Mouse (Mus musculus) forebrain, embryonic 14.5 days (tissue): ENCODE results near the gene Lmtk2. TPM values are rescaled to one million over a fixed set of nuclear protein-coding genes. Genes with fewer than 3 reads are reported as not detected.

Experiments used
- ATAC-seq: fragments of 200-750 bp; cut with Nextera tagmentation; 2 replicates; pipeline ENCODE4 v1.8.0; 2017; ENCODE audit warnings: mild to moderate bottlenecking, moderate library complexity
- DNase-seq: peaks from one replicate; pipeline ENCODE4 v3.0.0-alpha.2; 2015; ENCODE audit warnings: low spot score
- H3K27ac ChIP-seq: fragments of 300-500 bp; sonication (generic); 2 replicates; pipeline ENCODE4 v1.5.1; 2014; ENCODE audit warnings: low read depth, mild to moderate bottlenecking, control low read depth, low read length, moderate library complexity
- H3K27me3 ChIP-seq: fragments of 300-500 bp; sonication (generic); replicated peaks from 2 replicates; pipeline ENCODE4 v1.6.1; 2014; ENCODE audit warnings: low read length, control low read depth, mixed read lengths; ENCODE audit not compliant: control insufficient read depth, insufficient read depth
- H3K36me3 ChIP-seq: fragments of 300-500 bp; sonication (generic); 2 replicates; pipeline ENCODE4 v1.6.1; 2014; ENCODE audit warnings: low read length, control low read depth; ENCODE audit not compliant: control insufficient read depth, insufficient read depth
- H3K4me1 ChIP-seq: fragments of 300-500 bp; sonication (generic); 2 replicates; pipeline ENCODE4 v1.6.1; 2014; ENCODE audit warnings: antibody characterized with exemption, low read length, control low read depth; ENCODE audit not compliant: control insufficient read depth, insufficient read depth
- H3K4me2 ChIP-seq: fragments of 300-500 bp; sonication (generic); 2 replicates; pipeline ENCODE4 v1.6.1; 2014; ENCODE audit warnings: mild to moderate bottlenecking, control low read depth, low read length
- H3K4me3 ChIP-seq: fragments of 300-500 bp; sonication (generic); 2 replicates; pipeline ENCODE4 v1.5.1; 2014; ENCODE audit warnings: low read depth, low read length, control low read depth
- H3K9ac ChIP-seq: fragments of 300-500 bp; sonication (generic); 2 replicates; pipeline ENCODE4 v1.6.1; 2014; ENCODE audit warnings: mild to moderate bottlenecking, low read length, control low read depth, moderate library complexity
- H3K9me3 ChIP-seq: fragments of 300-500 bp; sonication (generic); replicated peaks from 2 replicates; pipeline ENCODE4 v1.6.1; 2016; ENCODE audit warnings: low read length, control low read depth, mixed read lengths; ENCODE audit not compliant: control insufficient read depth
- WGBS: fragments of 180-500 bp; shearing (Covaris S2); extraction: QIAGEN DNeasy Blood & Tissue Kit; methylation state at CpG from one replicate; pipeline ENCODE4 v1.1.7; 2014; 5-methylcytosine and 5-hydroxymethylcytosine counted together
- polyA plus RNA-seq: library from polyadenylated mRNA; unstranded; fragments of >200 nt; fragmentation: Nextera tagmentation; extraction: Ambion mirVana; gene quantifications from 2 replicates; pipeline ENCODE4 v1.2.1, GENCODE M21; 2014

The Lmtk2 gene
- polyA plus RNA-seq, 1 experiment from 2014 or later = 5.2 TPM

DNA sequence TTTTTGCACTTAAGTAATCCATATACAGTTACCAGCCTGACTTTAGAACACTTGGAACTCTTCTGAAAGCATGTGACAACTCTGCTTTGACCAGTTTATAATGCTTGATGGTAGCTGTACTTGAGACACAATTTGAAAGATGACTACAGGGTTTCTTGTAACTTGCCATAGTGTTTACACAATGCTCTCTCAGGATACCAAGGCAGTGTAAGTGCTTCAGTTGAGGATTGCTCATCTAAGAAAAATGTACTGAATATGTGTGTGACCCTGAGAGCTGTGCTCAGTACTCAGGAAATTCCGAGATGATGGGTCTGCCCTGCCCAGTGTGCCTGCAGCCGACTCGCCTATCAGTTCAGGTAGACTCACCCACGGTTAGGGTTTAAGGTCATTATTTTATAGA, 51.0 kb downstream of the Lmtk2 start:
- DNase-seq = no peak
- Histone ChIP-seq H3K9ac (no peak overlapping the region), H3K4me1 (no peaks in the 10 kb centered on the region), H3K36me3 (peaks cover 33% of the 10 kb centered on the region), H3K4me2 (no peak overlapping the region), H3K4me3 (no peak overlapping the region), H3K27ac (no peak overlapping the region), H3K27me3 (no peaks in the 10 kb centered on the region), H3K9me3 (no peaks in the 10 kb centered on the region)
- 92% methylated on average over 4 of the region's 4 CpGs for WGBS
- no peak for ATAC-seq

DNA sequence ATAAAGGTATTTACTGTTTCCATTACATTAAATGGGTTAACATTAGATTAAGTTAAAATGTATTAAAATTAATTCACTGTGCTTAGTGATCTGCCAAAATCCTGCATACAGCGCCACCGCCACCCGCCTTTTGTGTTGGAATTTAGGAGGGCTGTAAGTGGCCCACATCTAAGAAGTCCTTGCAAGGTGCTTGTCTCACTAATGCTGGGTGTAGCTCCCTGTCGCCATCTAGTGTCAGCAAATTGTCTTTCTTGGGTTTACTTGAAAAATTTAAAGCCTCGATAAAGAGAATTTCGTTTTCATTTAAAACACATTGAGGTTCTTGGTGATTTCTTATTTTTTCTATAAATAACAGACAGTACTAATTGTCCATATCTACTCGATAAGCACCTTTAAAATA, 54.3 kb downstream of the Lmtk2 start:
- Histone ChIP-seq H3K36me3 (peaks cover 39% of the 10 kb centered on the region), H3K4me2 (no peak overlapping the region), H3K27me3 (no peaks in the 10 kb centered on the region), H3K4me1 (no peaks in the 10 kb centered on the region), H3K9ac (no peak overlapping the region), H3K4me3 (no peak overlapping the region), H3K27ac (no peak overlapping the region), H3K9me3 (no peaks in the 10 kb centered on the region)
- ATAC-seq (peak; percentile 69; the same call in 1 of the 2 replicates), DNase-seq (peak; percentile 88)
- 27% methylated on average over 7 of the region's 7 CpGs for WGBS

DNA sequence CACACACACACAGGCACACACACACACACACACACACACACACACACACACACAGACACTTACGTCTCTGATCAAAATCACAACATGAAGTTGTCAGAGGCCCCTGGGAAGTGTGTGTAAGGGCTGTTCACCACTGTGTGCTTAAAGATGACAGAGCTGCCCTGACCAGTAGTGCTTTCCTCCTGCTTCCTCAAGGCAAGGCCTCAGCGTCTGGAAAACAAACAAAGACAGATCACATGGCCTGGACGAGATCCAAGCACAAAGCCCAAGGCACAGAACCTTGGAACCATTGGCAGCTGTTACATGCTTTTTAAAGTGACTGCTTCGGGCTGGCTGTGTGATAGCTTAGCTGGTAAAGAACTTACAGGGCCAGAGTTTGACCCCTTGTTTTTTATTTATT, 58.4 kb downstream of the Lmtk2 start:
- no peak overlapping the region for H3K4me2 ChIP-seq

DNA sequence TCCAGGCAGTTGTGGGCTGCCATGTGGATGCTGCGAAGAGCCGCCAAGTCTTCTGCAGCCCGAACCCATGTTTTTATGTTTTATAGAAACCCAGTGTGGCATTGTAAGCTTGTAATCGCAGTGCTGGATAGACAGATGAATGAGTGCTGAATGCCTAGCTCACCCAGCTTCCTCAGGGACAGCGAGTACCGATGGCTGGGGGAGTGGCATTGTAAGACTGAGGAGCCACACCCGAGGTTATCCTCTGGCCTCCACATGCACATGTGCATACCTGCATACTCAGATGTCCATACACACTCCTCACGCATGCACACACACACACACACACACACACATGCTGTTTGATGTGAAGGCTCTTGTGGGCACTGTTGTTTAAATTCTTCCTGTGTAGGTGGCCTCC, 58.9 kb downstream of the Lmtk2 start:
- DNase-seq = peak; percentile 8
- H3K4me2 ChIP-seq = no peak overlapping the region
- H3K27me3 ChIP-seq = no peaks in the 10 kb centered on the region
- 0 out of 2 replicates have a peak overlapping the region, but pooled peaks have one; percentile 60 for H3K27ac ChIP-seq
- H3K36me3 ChIP-seq = peaks cover 43% of the 10 kb centered on the region
- no peaks in the 10 kb centered on the region for H3K9me3 ChIP-seq
- H3K4me3 ChIP-seq = no peak overlapping the region
- 88% methylated on average over 8 of the region's 8 CpGs for WGBS
- no peak overlapping the region for H3K9ac ChIP-seq
- no peak for ATAC-seq
- no peaks in the 10 kb centered on the region for H3K4me1 ChIP-seq

More for the DNA sequence above, 58.4 kb downstream of the Lmtk2 start:
- H3K27me3 ChIP-seq = no peaks in the 10 kb centered on the region
- peaks cover 38% of the 10 kb centered on the region for H3K36me3 ChIP-seq
- H3K9ac ChIP-seq = no peak overlapping the region; the same call in 1 of the 2 replicates
- peak; percentile 87 for DNase-seq
- no peaks in the 10 kb centered on the region for H3K9me3 ChIP-seq
- WGBS = 15% methylated on average over 4 of the region's 4 CpGs
- H3K27ac ChIP-seq = peak overlapping the region; percentile 60; the same call in 1 of the 2 replicates
- no peak overlapping the region for H3K4me3 ChIP-seq
- no peaks in the 10 kb centered on the region for H3K4me1 ChIP-seq
- ATAC-seq = peak; percentile 83

DNA sequence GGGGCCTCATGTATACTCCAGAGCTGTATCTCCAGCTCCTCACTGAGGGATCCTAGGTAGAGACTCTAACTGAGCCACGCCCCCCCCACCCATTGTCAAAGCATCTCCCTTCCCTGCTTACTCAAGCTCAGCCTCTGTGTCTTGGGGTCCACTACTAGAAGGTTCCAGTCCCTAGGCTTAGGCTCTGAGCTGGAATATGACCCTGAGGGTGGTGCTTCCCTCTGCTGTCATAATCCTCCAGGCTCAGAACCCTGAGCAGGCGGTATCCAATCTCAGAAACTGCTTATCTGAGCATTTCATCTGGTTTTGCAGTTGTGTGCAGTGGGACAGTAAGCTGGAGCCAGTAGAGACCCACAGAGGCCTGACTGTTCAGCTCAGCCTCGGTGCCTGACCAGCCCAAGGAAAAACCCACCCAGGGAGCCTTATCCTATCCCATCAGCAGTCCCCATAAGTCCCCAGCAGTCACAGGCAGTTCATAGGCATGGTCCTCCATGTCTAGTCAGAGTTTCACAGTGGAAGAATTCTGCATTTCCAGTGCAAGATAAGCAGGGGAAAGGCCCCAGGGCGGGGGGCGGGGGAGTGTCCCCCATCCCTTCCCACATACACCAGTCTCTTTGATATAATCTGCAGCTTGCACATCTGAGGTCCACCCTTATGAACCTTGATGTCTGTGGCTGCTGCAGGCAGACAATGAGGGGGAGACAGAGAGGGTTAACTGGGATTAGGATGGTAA, 62.0 kb downstream of the Lmtk2 start:
- no peak for DNase-seq
- peaks cover 56% of the 10 kb centered on the region for H3K36me3 ChIP-seq

DNA sequence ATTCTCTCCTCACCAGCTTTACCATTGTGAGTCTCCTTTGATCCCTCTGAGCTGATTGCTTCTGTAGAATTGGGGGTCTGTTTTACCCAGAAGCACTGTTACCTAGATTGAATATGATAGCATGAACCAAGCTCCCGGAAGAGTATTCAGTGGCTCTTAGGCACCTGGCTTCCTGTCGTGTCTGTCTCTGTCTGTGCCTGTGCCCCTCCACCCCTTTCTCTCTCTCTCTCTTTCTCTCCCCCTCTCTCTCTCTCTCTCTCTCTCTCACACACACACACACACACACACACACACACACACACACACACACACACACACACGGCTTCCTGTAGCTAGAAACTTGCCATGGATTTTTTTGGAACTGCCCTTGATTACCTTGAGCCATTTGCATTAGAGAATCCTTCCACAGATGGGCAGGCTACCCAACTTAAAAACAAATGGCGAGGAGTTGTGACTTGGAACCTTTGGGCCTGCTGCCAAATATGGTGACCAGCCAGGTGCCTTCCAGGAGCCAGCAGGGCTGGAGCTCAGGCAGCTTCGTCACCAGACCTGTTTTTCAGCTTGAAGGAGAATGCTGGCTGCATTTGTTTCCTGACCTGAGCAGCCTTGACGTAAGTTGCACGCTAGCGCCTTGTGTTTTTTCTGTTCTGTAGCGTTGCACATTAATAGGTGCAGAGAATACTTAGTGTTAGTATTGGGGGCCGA, 62.7 kb downstream of the Lmtk2 start:
- DNase-seq = no peak

More for the DNA sequence above, 62.0 kb downstream of the Lmtk2 start:
- Histone ChIP-seq H3K4me3 (no peak overlapping the region), H3K9ac (no peak overlapping the region), H3K4me2 (no peak overlapping the region), H3K27ac (no peak overlapping the region), H3K9me3 (no peaks in the 10 kb centered on the region), H3K27me3 (no peaks in the 10 kb centered on the region), H3K4me1 (no peaks in the 10 kb centered on the region)
- 93% methylated on average over 5 of the region's 5 CpGs for WGBS
- ATAC-seq = no peak

DNA sequence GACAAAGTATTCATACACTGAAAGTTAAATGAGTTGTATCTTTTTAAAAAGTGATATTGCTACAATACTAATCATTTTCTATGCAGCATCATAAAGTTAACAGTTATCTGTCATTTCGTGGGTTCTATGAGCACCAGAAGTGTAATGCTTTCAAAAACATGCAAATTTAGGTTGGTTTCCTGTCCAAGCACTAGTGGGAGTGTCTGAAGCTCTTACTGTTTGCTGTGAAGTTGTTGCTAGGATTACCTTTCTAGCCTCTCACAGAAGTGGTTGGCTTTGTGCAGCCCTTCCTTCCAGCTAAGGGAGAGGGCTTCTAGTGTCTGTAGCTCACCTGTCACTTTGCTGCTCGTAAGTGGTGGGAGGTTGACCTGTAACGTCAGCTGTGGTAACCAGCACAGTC, 65.5 kb downstream of the Lmtk2 start:
- DNase-seq = no peak
- no peak for ATAC-seq
- H3K9ac ChIP-seq = no peak overlapping the region
- peaks cover 46% of the 10 kb centered on the region for H3K36me3 ChIP-seq
- no peaks in the 10 kb centered on the region for H3K27me3 ChIP-seq
- no peak overlapping the region for H3K4me3 ChIP-seq
- no peak overlapping the region for H3K27ac ChIP-seq
- WGBS = 88% methylated on average over 3 of the region's 3 CpGs
- H3K4me1 ChIP-seq = no peaks in the 10 kb centered on the region; the same call in 1 of the 2 replicates
- no peaks in the 10 kb centered on the region for H3K9me3 ChIP-seq
- no peak overlapping the region for H3K4me2 ChIP-seq

More for the DNA sequence above, 62.7 kb downstream of the Lmtk2 start:
- no peak for ATAC-seq
- Histone ChIP-seq H3K9me3 (no peaks in the 10 kb centered on the region), H3K9ac (no peak overlapping the region), H3K36me3 (peaks cover 49% of the 10 kb centered on the region), H3K27ac (no peak overlapping the region), H3K27me3 (no peaks in the 10 kb centered on the region), H3K4me3 (no peak overlapping the region), H3K4me1 (no peaks in the 10 kb centered on the region), H3K4me2 (no peak overlapping the region)
- 74% methylated on average over 10 of the region's 10 CpGs for WGBS

DNA sequence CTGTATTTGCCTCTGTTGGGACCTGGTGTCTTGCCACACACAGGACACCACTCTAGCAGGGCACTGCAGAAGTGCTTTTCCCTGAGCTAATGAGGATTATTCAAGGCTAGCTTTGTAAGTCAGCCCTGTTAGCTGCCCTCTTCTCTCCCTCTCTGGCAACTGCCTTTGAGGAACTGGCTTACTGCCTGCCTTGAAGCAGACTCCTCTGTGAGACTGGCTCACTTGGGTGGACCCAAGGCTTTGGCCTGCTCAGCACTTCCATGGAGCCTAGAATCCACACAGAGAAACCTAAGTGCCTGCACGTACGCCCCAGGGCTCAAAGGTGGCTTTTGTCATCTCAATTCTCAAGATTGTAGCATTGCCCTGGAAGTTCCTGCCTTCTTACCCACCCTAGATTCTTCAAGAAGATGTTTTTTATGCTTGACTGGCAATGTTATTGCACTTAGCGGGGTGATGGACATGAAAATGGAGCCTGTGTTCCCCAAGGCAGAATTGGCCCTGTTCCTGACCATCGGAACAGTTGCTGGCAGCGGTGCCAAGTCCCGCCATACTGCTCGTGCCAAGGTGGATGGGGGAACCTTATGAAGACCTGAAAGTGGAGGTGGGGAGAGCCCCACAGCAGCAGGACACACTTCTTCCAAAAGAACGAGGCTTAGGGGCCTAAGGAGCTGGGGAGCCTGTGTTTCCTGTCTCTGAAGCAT, 69.2 kb downstream of the Lmtk2 start:
- peak; percentile 24 for DNase-seq
- Histone ChIP-seq H3K27ac (no peak overlapping the region), H3K36me3 (peaks cover 62% of the 10 kb centered on the region)

More for the DNA sequence above, 69.2 kb downstream of the Lmtk2 start:
- H3K4me1 ChIP-seq = no peaks in the 10 kb centered on the region; the same call in 1 of the 2 replicates
- 70% methylated on average over 8 of the region's 8 CpGs for WGBS
- H3K9me3 ChIP-seq = no peaks in the 10 kb centered on the region
- H3K4me2 ChIP-seq = no peak overlapping the region
- H3K4me3 ChIP-seq = no peak overlapping the region
- no peaks in the 10 kb centered on the region for H3K27me3 ChIP-seq
- ATAC-seq = no peak
- H3K9ac ChIP-seq = no peak overlapping the region
